Mouse (Mus musculus) cortical plate, adult 2 months (tissue): Measurements from ENCODE around the gene Zfhx3.

ENCODE experiments used
- CTCF ChIP-seq: fragments of 200-500 bp; IDR thresholded peaks from 2 replicates; pipeline ENCODE4 v1.5.1; 2011; ENCODE audit warnings: mild to moderate bottlenecking, control low read depth, low read length; ENCODE audit not compliant: insufficient read depth; ENCODE audit errors: extremely low read depth
- POLR2A ChIP-seq: fragments of 200-500 bp; IDR thresholded peaks from 2 replicates; pipeline ENCODE4 v1.6.1; 2011; ENCODE audit warnings: mild to moderate bottlenecking, low read length, control low read depth; ENCODE audit not compliant: insufficient read depth; ENCODE audit errors: extremely low read depth

- no peak for TF ChIP-seq CTCF
- no peak for TF ChIP-seq POLR2A
Measured at GRCm38 (mm10) chr8:108901208-108901607, 958.8 kb downstream of the Zfhx3 start.
